Mouse (Mus musculus) heart, embryonic 16.5 days (tissue): Measurements from ENCODE around the gene Olfr320. TPM values are rescaled to one million over a fixed set of nuclear protein-coding genes. Genes with fewer than 3 reads are reported as not detected.
"Not testable (repeated sequence)": the region's sequence is repeated elsewhere in the genome, so short reads cannot be mapped to it uniquely, and the experiment has no call there.

Experiments
- ATAC-seq: fragments of 200-750 bp; cut with Nextera tagmentation; replicated peaks from 2 replicates; pipeline ENCODE4 v1.8.0; 2017; ENCODE audit warnings: moderate number of reproducible peaks; ENCODE audit not compliant: insufficient read depth, low FRiP score; ENCODE audit errors: extremely low read depth
- H3K27ac ChIP-seq: fragments of 300-500 bp; sonication (generic); 2 replicates; pipeline ENCODE4 v1.5.1; 2014; ENCODE audit warnings: mild to moderate bottlenecking, low read length, control low read depth, moderate library complexity
- H3K27me3 ChIP-seq: fragments of 300-500 bp; sonication (generic); 2 replicates; pipeline ENCODE4 v1.6.1; 2014; ENCODE audit warnings: low read length, mixed read lengths; ENCODE audit not compliant: control insufficient read depth, insufficient read depth
- H3K36me3 ChIP-seq: fragments of 300-500 bp; sonication (generic); 2 replicates; pipeline ENCODE4 v1.6.1; 2014; ENCODE audit not compliant: control insufficient read depth, insufficient read depth
- H3K4me1 ChIP-seq: fragments of 300-500 bp; sonication (generic); 2 replicates; pipeline ENCODE4 v1.6.1; 2014; ENCODE audit warnings: low read length, mixed read lengths; ENCODE audit not compliant: control insufficient read depth, insufficient read depth
- H3K4me2 ChIP-seq: fragments of 300-500 bp; sonication (generic); 2 replicates; pipeline ENCODE4 v1.6.1; 2014; ENCODE audit warnings: low read depth, mild to moderate bottlenecking, control low read depth, low read length
- H3K4me3 ChIP-seq: fragments of 300-500 bp; sonication (generic); 2 replicates; pipeline ENCODE4 v1.5.1; 2014; ENCODE audit warnings: mild to moderate bottlenecking, control low read depth, low read length
- H3K9ac ChIP-seq: fragments of 300-500 bp; sonication (generic); 2 replicates; pipeline ENCODE4 v1.6.1; 2014; ENCODE audit warnings: low read length, control low read depth
- H3K9me3 ChIP-seq: fragments of 300-500 bp; sonication (generic); replicated peaks from 2 replicates; pipeline ENCODE4 v1.6.1; 2016; ENCODE audit warnings: low read length; ENCODE audit not compliant: control insufficient read depth
- WGBS: fragments of 180-500 bp; shearing (Covaris S2); extraction: QIAGEN DNeasy Blood & Tissue Kit; methylation state at CpG from one replicate; pipeline ENCODE4 v1.1.7; 2014; 5-methylcytosine and 5-hydroxymethylcytosine counted together
- polyA plus RNA-seq: library from polyadenylated mRNA; unstranded; fragments of >200 nt; fragmentation: Nextera tagmentation; extraction: Ambion mirVana; gene quantifications from 2 replicates; pipeline ENCODE4 v1.2.1, GENCODE M21; 2015

Olfr320 gene
- polyA plus RNA-seq, 1 experiment from 2014 or later, result not detected

DNA sequence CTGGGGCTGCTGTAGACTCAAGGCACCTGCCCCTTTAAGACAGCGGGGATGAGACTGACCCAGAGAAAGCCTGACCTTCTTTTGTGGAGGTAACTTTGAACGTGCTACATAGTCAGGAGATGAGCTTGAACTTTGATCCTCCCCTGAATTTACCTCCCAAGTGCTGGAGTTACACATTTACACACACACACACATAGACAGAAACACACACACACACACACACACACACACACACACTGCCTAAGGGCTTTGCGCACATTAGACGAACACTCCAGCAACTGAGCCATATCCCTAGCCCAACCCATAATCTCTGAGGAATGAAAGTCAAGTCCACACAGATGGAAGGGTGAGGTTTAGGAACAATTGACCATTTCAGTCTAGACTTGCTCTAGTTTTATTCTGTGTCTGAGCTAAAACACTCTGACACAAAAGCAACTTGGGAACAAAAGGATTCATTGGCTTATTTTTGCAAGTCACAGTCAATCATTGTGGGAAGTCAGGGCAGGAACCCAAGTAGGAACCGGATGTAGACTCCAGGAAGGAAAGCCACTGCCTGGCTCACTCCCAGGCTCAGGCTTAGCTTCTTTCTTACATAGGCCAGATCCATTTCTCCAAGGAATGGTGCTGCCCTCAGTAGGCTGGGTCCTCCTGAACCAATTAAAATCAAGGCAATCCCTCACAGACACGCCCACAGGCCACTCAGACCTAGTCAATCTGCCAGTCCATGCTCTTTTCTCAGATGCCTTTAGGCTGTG is 47.2 kb downstream of the Olfr320 start:
- not testable (repeated sequence) for H3K4me3 ChIP-seq, ATAC-seq, H3K27me3 ChIP-seq, H3K9ac ChIP-seq, H3K36me3 ChIP-seq, H3K4me1 ChIP-seq, H3K27ac ChIP-seq, H3K9me3 ChIP-seq, H3K4me2 ChIP-seq
- WGBS, result 66% methylated on average over 6 of the region's 6 CpGs

- WGBS, result 41% methylated on average over 3 of the region's 3 CpGs
- H3K27me3 ChIP-seq, result no peaks in the 10 kb centered on the region
- H3K4me3 ChIP-seq, result no peak overlapping the region
- H3K36me3 ChIP-seq, result no peaks in the 10 kb centered on the region
- no peak for ATAC-seq
- no peaks in the 10 kb centered on the region for H3K9me3 ChIP-seq
- no peak overlapping the region for H3K4me2 ChIP-seq
- no peaks in the 10 kb centered on the region for H3K4me1 ChIP-seq
- no peak overlapping the region for H3K9ac ChIP-seq
- no peak overlapping the region for H3K27ac ChIP-seq
These were observed 52.5 kb downstream of the Olfr320 start for GRCm38 (mm10) chr11:58733372-58733771.

Other genes starting within 250 kb of the Olfr320 start
- gene Gm12253, start 248.5 kb upstream of the Olfr320 start, polyA plus RNA-seq, result not detected in 2 replicates
- gene Lypd9, start 228.2 kb upstream of the Olfr320 start, polyA plus RNA-seq, result not detected in 2 replicates
- not detected in 2 replicates for gene Olfr30, start 218.8 kb upstream of the Olfr320 start, polyA plus RNA-seq
- gene Olfr332, start 188.5 kb upstream of the Olfr320 start, polyA plus RNA-seq, result not detected in 2 replicates
- not detected in 2 replicates for gene Olfr331, start 178.5 kb upstream of the Olfr320 start, polyA plus RNA-seq
- not detected in 2 replicates for gene Olfr330, start 146.3 kb upstream of the Olfr320 start, polyA plus RNA-seq
- gene Olfr329-ps, start 134.7 kb upstream of the Olfr320 start, polyA plus RNA-seq, result not detected in 2 replicates
- gene Olfr328, start 125.5 kb upstream of the Olfr320 start, polyA plus RNA-seq, result not detected in 2 replicates
- 0.07 and 0.11 TPM in 2 replicates for gene Olfr224, start 110.5 kb upstream of the Olfr320 start, polyA plus RNA-seq
- gene Olfr325, start 103.4 kb upstream of the Olfr320 start, polyA plus RNA-seq, result not detected in 2 replicates
- gene Olfr324, start 86.0 kb upstream of the Olfr320 start, polyA plus RNA-seq, result not detected in 2 replicates
- gene 2210407C18Rik, start 65.0 kb upstream of the Olfr320 start, polyA plus RNA-seq, result not detected in 2 replicates
- gene Olfr323, start 50.6 kb upstream of the Olfr320 start, polyA plus RNA-seq, result not detected in 2 replicates
- gene Trim58, start 40.6 kb upstream of the Olfr320 start, polyA plus RNA-seq, result 0.07 TPM in 1 of 2 replicates, not detected in the other
- gene Olfr322, start 22.3 kb upstream of the Olfr320 start, polyA plus RNA-seq, result not detected in 2 replicates
- not detected in 2 replicates for gene Olfr319, start 18.1 kb downstream of the Olfr320 start, polyA plus RNA-seq
- gene Olfr318, start 42.9 kb downstream of the Olfr320 start, polyA plus RNA-seq, result not detected in 2 replicates
- not detected in 2 replicates for gene Olfr317, start 58.1 kb downstream of the Olfr320 start, polyA plus RNA-seq
- not detected in 2 replicates for gene Olfr316, start 71.6 kb downstream of the Olfr320 start, polyA plus RNA-seq
- gene Olfr315, start 92.1 kb downstream of the Olfr320 start, polyA plus RNA-seq, result not detected in 2 replicates
- gene Olfr314, start 101.9 kb downstream of the Olfr320 start, polyA plus RNA-seq, result 0.11 TPM in 1 of 2 replicates, not detected in the other
- 1.5 and 2.5 TPM in 2 replicates for gene Fam183b, start 120.9 kb downstream of the Olfr320 start, polyA plus RNA-seq
- 0.09 and 0.12 TPM in 2 replicates for gene Olfr313, start 133.9 kb downstream of the Olfr320 start, polyA plus RNA-seq
- gene Olfr312, start 148.1 kb downstream of the Olfr320 start, polyA plus RNA-seq, result 0.25 TPM in 1 of 2 replicates, not detected in the other
- 0.15 and 0.22 TPM in 2 replicates for gene Olfr311, start 158.2 kb downstream of the Olfr320 start, polyA plus RNA-seq
- 4.3 and 5.1 TPM in 2 replicates for gene Gm12258, start 166.1 kb downstream of the Olfr320 start, polyA plus RNA-seq
- 3.4 and 3.7 TPM in 2 replicates for gene 2810021J22Rik, start 186.1 kb downstream of the Olfr320 start, polyA plus RNA-seq
- gene Zfp39, start 223.1 kb downstream of the Olfr320 start, polyA plus RNA-seq, result 3.2 and 5.0 TPM in 2 replicates
- gene Btnl10, start 236.8 kb downstream of the Olfr320 start, polyA plus RNA-seq, result 0.10 TPM in 1 of 2 replicates, not detected in the other